Mouse (Mus musculus) kidney, adult 2 months (tissue): Measurements from ENCODE around the gene Tnfrsf1a. TPM values are rescaled to one million over a fixed set of nuclear protein-coding genes. Genes with fewer than 3 reads are reported as not detected.

Experiments
- DNase-seq: peaks from one replicate; pipeline ENCODE4 v3.0.0; 2021
- H3K27ac ChIP-seq: fragments of 200-500 bp; 2 replicates; pipeline ENCODE4 v1.5.1; 2012; ENCODE audit warnings: low read depth, low read length, control low read depth, inconsistent platforms; ENCODE audit not compliant: insufficient read depth
- H3K27me3 ChIP-seq: fragments of 200-500 bp; replicated peaks from 2 replicates; pipeline ENCODE4 v1.6.1; 2012; ENCODE audit warnings: mild to moderate bottlenecking, moderate library complexity, low read length, inconsistent platforms; ENCODE audit not compliant: control insufficient read depth, insufficient read depth
- H3K36me3 ChIP-seq: fragments of 200-500 bp; 2 replicates; pipeline ENCODE4 v1.6.1; 2012; ENCODE audit warnings: mild to moderate bottlenecking, moderate library complexity, low read length, inconsistent platforms; ENCODE audit not compliant: control insufficient read depth, insufficient read depth
- H3K4me1 ChIP-seq: fragments of 200-500 bp; 2 replicates; pipeline ENCODE4 v1.6.1; 2011; ENCODE audit warnings: low read length; ENCODE audit not compliant: control insufficient read depth, insufficient read depth
- H3K4me3 ChIP-seq: fragments of 200-500 bp; 2 replicates; pipeline ENCODE4 v1.5.1; 2011; ENCODE audit warnings: mild to moderate bottlenecking, low read depth, low read length, control low read depth; ENCODE audit not compliant: insufficient read depth
- CTCF ChIP-seq: fragments of 200-500 bp; conservative IDR thresholded peaks from 2 replicates; pipeline ENCODE4 v1.5.1; 2011; ENCODE audit warnings: low read depth, mild to moderate bottlenecking, control low read depth, low read length, moderate library complexity, mixed read lengths; ENCODE audit not compliant: insufficient read depth, insufficient read length
- POLR2A ChIP-seq: fragments of 200-500 bp; IDR thresholded peaks from one replicate; pipeline ENCODE4 v1.6.1; 2011; ENCODE audit warnings: low read depth, low read length, control low read depth
- WGBS: fragments of 180-500 bp; shearing (Covaris S2); methylation state at CpG from one replicate; pipeline ENCODE4 v1.1.7; 2018; 5-methylcytosine and 5-hydroxymethylcytosine counted together
- polyA plus RNA-seq: library from polyadenylated mRNA; depleted of rRNA; stranded (reverse); fragments of >200 nt; gene quantifications from 2 replicates; pipeline ENCODE4 v1.2.3, GENCODE M21; 2012

Tnfrsf1a gene
- polyA plus RNA-seq, 1 experiment, result 98.6 TPM

DNA sequence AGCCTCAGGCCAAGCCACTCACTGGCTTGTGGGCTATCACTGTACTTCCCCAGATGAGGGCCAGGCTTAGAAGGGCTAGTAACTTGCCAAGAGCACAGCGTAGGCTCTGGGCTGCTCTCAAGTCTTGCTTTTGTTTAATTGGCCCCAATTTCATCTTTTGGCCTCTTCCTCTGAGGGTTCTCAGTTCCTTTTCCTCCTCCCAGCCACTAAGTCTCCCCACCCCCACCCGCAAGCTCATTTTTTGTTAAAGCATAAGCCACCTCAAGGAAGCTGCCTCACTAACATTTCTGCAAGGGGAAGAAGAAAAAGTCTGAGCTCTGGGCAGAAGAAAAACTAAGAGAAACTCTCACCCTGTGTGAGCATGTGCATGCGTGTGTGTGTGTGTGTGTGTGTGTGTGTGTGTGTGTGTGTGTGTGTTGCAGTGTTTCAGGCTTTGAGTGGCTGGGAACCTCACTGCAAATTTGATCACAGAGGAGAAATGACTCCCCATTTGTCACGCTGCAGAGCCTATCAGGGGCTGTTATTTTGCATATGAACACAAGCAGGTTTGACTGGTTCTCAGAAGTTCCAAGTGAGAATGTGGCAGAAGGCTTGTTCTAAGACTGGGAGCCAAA, 18.7 kb downstream of the Tnfrsf1a start:
- no peak for TF ChIP-seq CTCF
- TF ChIP-seq POLR2A, result no peak
- H3K36me3 ChIP-seq, result no peaks in the 10 kb centered on the region
- H3K27me3 ChIP-seq, result no peaks in the 10 kb centered on the region
- peak overlapping the region; percentile 18; the same call in 1 of the 2 replicates for H3K27ac ChIP-seq
- H3K4me3 ChIP-seq, result no peak overlapping the region
- WGBS, result 52% methylated on average over 4 of the region's 4 CpGs
- H3K4me1 ChIP-seq, result peaks cover 7% of the 10 kb centered on the region; the same call in 1 of the 2 replicates
- peak; percentile 65 for DNase-seq

DNA sequence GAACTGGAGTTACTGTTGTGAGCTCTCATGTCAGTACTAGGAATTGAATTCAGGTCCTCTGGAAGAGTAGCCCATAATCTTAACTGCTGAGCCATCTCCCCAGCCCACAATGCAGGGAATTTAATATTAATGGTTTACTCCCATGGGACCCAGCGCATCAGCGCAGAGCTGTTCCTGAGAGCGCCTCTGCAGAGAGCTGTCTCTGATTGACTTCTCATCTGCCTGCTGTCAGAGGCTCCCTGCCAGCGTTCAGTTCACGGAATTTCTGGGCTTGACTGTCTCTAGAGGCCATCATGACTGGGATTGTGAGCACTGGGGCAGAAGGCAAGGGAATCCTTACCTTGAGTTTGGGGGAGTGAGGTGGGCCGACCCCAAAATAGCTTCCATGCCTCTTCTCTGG, 27.9 kb downstream of the Tnfrsf1a start:
- Histone ChIP-seq H3K4me3 (no peak overlapping the region), H3K27ac (0 out of 2 replicates have a peak overlapping the region, but pooled peaks have one; percentile 17), H3K4me1 (peaks cover 11% of the 10 kb centered on the region), H3K27me3 (no peaks in the 10 kb centered on the region), H3K36me3 (no peaks in the 10 kb centered on the region)
- DNase-seq, result no peak
- no peak for TF ChIP-seq POLR2A
- no peak for TF ChIP-seq CTCF
- WGBS, result 70% methylated on average over 6 of the region's 6 CpGs

DNA sequence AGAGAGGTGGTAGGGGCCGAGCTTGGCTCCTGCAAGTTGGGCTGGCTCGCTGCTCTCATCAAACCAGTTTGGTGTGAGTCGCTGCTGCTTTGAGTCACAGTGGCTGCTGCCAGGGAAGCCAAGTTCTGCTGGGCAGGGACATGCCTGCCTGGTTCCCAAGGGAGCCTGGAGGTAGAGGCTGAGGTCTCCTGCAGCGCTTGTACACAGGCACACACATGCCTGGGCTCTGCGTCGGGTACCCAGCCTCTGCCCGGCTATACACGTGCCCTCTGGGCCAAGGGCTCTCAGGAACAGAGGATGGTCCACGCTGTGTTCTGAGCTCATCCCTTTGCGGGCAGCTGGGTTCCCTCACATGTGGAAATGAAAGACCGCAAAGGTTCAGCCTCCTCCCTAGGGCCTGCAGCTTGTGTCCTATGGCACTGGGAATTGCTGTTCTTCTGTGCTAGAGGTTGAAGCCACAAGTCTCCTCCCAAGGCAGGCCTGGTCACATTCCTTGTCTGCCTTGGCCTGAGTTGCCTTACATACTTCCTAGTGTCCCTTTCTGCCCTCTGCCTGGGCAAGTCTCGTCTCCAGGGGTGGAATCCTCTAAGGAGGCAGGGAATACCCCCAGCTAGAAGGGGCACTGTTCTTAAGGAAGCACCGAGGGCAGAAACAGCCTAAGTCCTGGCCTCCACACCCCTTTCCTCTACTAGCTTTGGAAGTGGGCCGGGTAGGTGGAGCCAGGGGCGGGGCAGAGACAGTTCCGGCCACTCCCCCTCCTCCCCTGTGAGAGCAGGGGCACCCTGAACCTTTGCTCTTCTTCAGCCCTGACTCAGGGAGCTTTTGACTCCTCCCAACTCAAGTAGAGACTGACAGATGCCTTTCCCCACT, 28.7 kb downstream of the Tnfrsf1a start:
- DNase-seq, result peak; percentile 96
- 29% methylated on average over 16 of the region's 16 CpGs for WGBS

DNA sequence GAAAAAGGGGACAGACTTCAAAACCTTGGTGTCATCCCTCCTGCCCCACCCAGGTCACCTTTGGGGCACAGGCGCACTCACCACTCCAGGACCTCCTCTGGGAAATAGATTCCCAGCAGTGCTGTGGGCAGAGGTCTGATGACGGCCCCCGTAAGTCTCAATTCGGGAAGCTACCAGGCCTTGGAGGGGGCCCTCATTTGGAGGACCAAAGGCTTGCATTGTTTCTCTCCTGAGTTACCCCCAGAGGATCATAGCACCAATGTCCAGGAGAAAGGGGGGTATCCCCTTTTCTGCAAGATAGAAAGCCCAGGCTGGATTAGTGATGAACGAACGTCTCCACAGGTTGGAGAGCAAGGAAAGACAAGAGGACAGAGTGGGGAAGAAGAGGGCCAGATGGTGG, 29.5 kb downstream of the Tnfrsf1a start:
- no peaks in the 10 kb centered on the region for H3K36me3 ChIP-seq
- no peaks in the 10 kb centered on the region for H3K27me3 ChIP-seq
- no peak overlapping the region for H3K4me3 ChIP-seq
- TF ChIP-seq POLR2A (no peak), CTCF (no peak)
- 71% methylated on average over 6 of the region's 6 CpGs for WGBS
- H3K27ac ChIP-seq, result no peak overlapping the region; the same call in 1 of the 2 replicates
- no peak for DNase-seq
- peaks cover 11% of the 10 kb centered on the region for H3K4me1 ChIP-seq

More for the DNA sequence above, 28.7 kb downstream of the Tnfrsf1a start:
- Histone ChIP-seq H3K27me3 (no peaks in the 10 kb centered on the region), H3K4me3 (no peak overlapping the region), H3K36me3 (no peaks in the 10 kb centered on the region), H3K4me1 (peaks cover 11% of the 10 kb centered on the region), H3K27ac (peak overlapping the region; percentile 36)
- no peak for TF ChIP-seq POLR2A
- TF ChIP-seq CTCF, result no peak

DNA sequence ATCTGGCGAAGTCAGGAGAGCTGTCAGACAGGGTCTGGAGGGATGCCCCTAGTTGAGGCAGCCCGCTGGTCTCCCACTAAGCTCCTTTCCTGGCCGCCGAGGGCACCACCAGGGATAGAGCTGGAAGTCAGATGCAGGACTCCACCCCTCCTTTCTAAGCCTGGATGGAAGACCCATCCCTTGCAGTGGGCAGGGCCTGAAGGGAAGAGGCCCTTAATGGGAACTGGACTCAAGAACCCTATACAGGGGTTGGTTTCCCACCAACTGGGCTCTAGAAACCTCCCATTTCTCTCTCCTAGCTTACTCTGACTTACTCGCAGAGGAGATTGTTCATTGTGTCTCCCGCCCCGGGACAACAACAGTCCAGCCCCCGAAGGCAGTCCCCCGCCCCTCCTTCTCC, 30.6 kb downstream of the Tnfrsf1a start:
- Histone ChIP-seq H3K36me3 (no peaks in the 10 kb centered on the region), H3K4me1 (peaks cover 11% of the 10 kb centered on the region), H3K27me3 (no peaks in the 10 kb centered on the region), H3K4me3 (peak overlapping the region; percentile 67), H3K27ac (no peak overlapping the region)
- no peak for DNase-seq
- 18% methylated on average over 9 of the region's 9 CpGs for WGBS
- TF ChIP-seq CTCF (no peak), POLR2A (no peak)

DNA sequence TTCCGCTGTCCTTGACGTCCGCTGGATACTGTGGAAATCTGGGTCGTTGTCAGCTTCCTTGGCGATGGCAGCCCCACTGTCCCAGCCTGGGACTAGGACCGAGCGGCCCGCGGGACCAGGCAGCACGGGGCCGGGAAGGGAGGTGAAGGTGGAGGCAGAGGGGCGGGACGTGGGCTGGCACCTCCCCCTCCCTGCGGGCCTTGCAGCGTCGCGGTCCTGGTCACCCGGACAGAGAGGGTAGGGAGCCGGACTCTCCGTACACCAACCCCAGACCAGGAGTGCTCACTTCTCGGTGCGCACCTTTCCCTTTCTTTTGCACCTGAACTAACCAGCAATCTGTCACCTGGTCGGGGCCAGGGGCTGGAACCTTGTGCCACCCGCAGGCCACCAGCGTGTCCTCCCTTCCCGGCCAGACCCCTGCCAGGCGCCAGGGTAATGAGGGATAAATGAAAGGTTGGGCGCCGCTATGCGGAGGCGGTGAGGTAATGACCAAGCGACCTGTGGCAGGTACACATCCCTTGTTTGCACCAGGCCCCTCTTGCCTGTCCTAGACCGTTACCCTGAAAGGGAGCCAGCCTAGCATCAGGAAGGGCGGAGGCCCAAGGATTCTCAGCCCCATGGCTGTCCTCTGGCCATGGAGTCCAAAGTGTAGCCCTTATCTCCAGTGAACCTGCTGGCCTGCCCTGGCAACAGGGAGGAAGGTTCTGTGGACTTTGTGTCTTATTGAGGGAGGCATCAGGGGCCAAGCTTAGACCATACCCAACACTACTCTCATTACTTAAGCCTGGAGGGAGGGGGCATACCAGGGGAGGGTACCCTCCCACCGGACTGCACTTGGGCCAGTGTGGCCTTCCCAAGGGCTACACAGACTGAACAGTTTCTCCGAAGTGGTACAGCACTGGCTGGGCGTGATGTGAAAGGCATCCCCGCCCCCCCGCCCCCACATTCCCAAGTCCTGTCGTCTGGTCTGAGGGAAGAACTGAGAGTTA, 31.5 kb downstream of the Tnfrsf1a start, which contains the start of gene Plekhg6:
Plekhg6 (minus strand) TSS at position 422 of the 989 bp plus-strand sequence.
- 9% methylated on average over 40 of the region's 40 CpGs for WGBS
- 0 out of 2 replicates have a peak within 1 kb of the TSS, but pooled peaks have one; percentile 13 for H3K27ac ChIP-seq
- TF ChIP-seq POLR2A (no peak), CTCF (no peak)

More for the DNA sequence above, 31.5 kb downstream of the Tnfrsf1a start, which contains the start of gene Plekhg6:
- H3K4me3 ChIP-seq, result peak within 1 kb of the TSS; percentile 67
- H3K36me3 ChIP-seq, result no peaks in the 10 kb centered on the region
- peaks cover 11% of the 10 kb centered on the region for H3K4me1 ChIP-seq
- DNase-seq, result peak; percentile 77
- no peaks in the 10 kb centered on the region for H3K27me3 ChIP-seq
